ENCODE assay signal across 10 mouse cellular contexts in genomic region chr11:69582230-69582805, GRCm38 (mm10). TPM values are rescaled to one million over a fixed set of nuclear protein-coding genes. Genes with fewer than 3 reads are reported as not detected.
DNase-seq lines count a peak whose midpoint lies in the region; ATAC-seq and TF ChIP-seq lines count a peak whose summit lies in the region.
"Had no signal": no experiment of that assay in that cellular context is flagged by ENCODE, and none has a peak within 500 bp of the region (broad histone marks: within the 10 kb centered on the region; RNA-seq: fewer than 3 reads in every experiment).

No protein-coding gene starts in this region.

- no peak for TF ChIP-seq CTCF in lung, adult 2 months (IDR thresholded peaks at IDR 0.05; ENCODE audit: insufficient read depth, low read length)

- no peak for DNase-seq in lung, adult 2 months
- DNase-seq in forebrain, embryonic 10.5 days (ENCODE audit: extremely low spot score, low spot score) = no peak
- no peak for DNase-seq in limb, embryonic 11.5 days (ENCODE audit: low spot score)
- DNase-seq in embryo, embryonic 11 days = no peak
- DNase-seq in left cerebral cortex, postnatal 4 days = no peak
- DNase-seq: adrenal gland, adult 2 months had no signal

- H3K4me3 ChIP-seq in lung, embryonic 15.5 days = peak overlapping the region; percentile 81
- H3K4me3 ChIP-seq in lung, adult 2 months (replicated peaks; ENCODE audit: extremely low read depth, low read depth, low read length) = no peak overlapping the region
- peak overlapping the region; percentile 89 for H3K4me3 ChIP-seq in forebrain, embryonic 10.5 days
- no peak overlapping the region; the same call in 1 of the 2 replicates for H3K4me3 ChIP-seq in limb, embryonic 11.5 days (ENCODE audit: low read depth, low read length)
- peak overlapping the region; percentile 83; the same call in 1 of the 2 replicates for H3K4me3 ChIP-seq in neural tube, embryonic 15.5 days (replicated peaks)

- H3K9ac ChIP-seq in lung, embryonic 15.5 days = peak overlapping the region; percentile 70
- H3K9ac ChIP-seq in limb, embryonic 11.5 days (ENCODE audit: low read length) = no peak overlapping the region
- H3K9ac ChIP-seq in neural tube, embryonic 15.5 days (replicated peaks) = peak overlapping the region; percentile 35

- H3K4me1 ChIP-seq in lung, embryonic 15.5 days = peaks cover 26% of the 10 kb centered on the region
- peaks cover 10% of the 10 kb centered on the region for H3K4me1 ChIP-seq in lung, adult 2 months (ENCODE audit: control insufficient read depth, insufficient read depth, low read length)
- H3K4me1 ChIP-seq in forebrain, embryonic 10.5 days = peaks cover 54% of the 10 kb centered on the region
- H3K4me1 ChIP-seq in limb, embryonic 11.5 days (ENCODE audit: control insufficient read depth, insufficient read depth, low read length) = peaks cover 14% of the 10 kb centered on the region
- H3K4me1 ChIP-seq in neural tube, embryonic 15.5 days = peaks cover 32% of the 10 kb centered on the region

- H3K9me3 ChIP-seq in lung, embryonic 15.5 days = no peaks in the 10 kb centered on the region
- H3K9me3 ChIP-seq in forebrain, embryonic 10.5 days = no peaks in the 10 kb centered on the region
- H3K9me3 ChIP-seq in limb, embryonic 11.5 days (ENCODE audit: control insufficient read depth, low read length) = no peaks in the 10 kb centered on the region
- no peaks in the 10 kb centered on the region for H3K9me3 ChIP-seq in neural tube, embryonic 15.5 days (replicated peaks)

- no peak for TF ChIP-seq POLR2A in lung, adult 2 months (IDR thresholded peaks at IDR 0.05; ENCODE audit: borderline replicate concordance, extremely low read depth, low read depth, low read length)

- peaks cover 3% of the 10 kb centered on the region; the same call in 1 of the 2 replicates for H3K36me3 ChIP-seq in lung, embryonic 15.5 days
- peaks cover 45% of the 10 kb centered on the region for H3K36me3 ChIP-seq in forebrain, embryonic 10.5 days (replicated peaks)
- H3K36me3 ChIP-seq in limb, embryonic 11.5 days (ENCODE audit: control insufficient read depth, insufficient read depth, low read length) = no peaks in the 10 kb centered on the region; the same call in 1 of the 2 replicates
- peaks cover under 1% of the 10 kb centered on the region; the same call in 1 of the 2 replicates for H3K36me3 ChIP-seq in neural tube, embryonic 15.5 days

- no peak for ATAC-seq in lung, embryonic 15.5 days (ENCODE audit: borderline replicate concordance, extremely low read depth, low FRiP score, low TSS enrichment)
- ATAC-seq in limb, embryonic 11.5 days (ENCODE audit: insufficient number of reproducible peaks, low FRiP score, low TSS enrichment, low read depth) = no peak
- ATAC-seq in neural tube, embryonic 15.5 days (ENCODE audit: low FRiP score) = no peak
- ATAC-seq in megakaryocyte-erythroid progenitor cell, adult 5-6 weeks (replicated peaks; ENCODE audit: low FRiP score, low TSS enrichment, poor library complexity, severe bottlenecking) = no peak

- H3K27ac ChIP-seq in lung, embryonic 15.5 days = no peak overlapping the region
- H3K27ac ChIP-seq in forebrain, embryonic 10.5 days = peak overlapping the region; percentile 94
- H3K27ac ChIP-seq in limb, embryonic 11.5 days (replicated peaks; ENCODE audit: low read depth, low read length) = no peak overlapping the region
- H3K27ac ChIP-seq in neural tube, embryonic 15.5 days (replicated peaks) = no peak overlapping the region

- peak overlapping the region; percentile 87 for H3K4me2 ChIP-seq in lung, embryonic 15.5 days
- peak overlapping the region; percentile 61 for H3K4me2 ChIP-seq in limb, embryonic 11.5 days (ENCODE audit: low read depth, severe bottlenecking)
- peak overlapping the region; percentile 90 for H3K4me2 ChIP-seq in neural tube, embryonic 15.5 days

- intact Hi-C loops in left cerebral cortex, postnatal 4 days (cut with DNase I) = no loop called here

- no peaks in the 10 kb centered on the region for H3K27me3 ChIP-seq in lung, embryonic 15.5 days
- no peaks in the 10 kb centered on the region for H3K27me3 ChIP-seq in forebrain, embryonic 10.5 days (ENCODE audit: poor library complexity, severe bottlenecking)
- H3K27me3 ChIP-seq in limb, embryonic 11.5 days (ENCODE audit: control insufficient read depth, insufficient read depth, low read length) = no peaks in the 10 kb centered on the region
- no peaks in the 10 kb centered on the region for H3K27me3 ChIP-seq in neural tube, embryonic 15.5 days (replicated peaks)

- WGBS in lung, embryonic 15.5 days = 64% methylated on average over 9 of the region's 9 CpGs
- WGBS in lung, adult 2 months = 61% methylated on average over 9 of the region's 9 CpGs
- 67% methylated on average over 9 of the region's 9 CpGs for WGBS in forebrain, embryonic 10.5 days
- 74% methylated on average over 9 of the region's 9 CpGs for WGBS in limb, embryonic 11.5 days
- WGBS in neural tube, embryonic 15.5 days = 64% methylated on average over 9 of the region's 9 CpGs

RNA-seq across cellular contexts. Expression of gene Trp53, which starts 2.2 kb away (rescaled TPM):
- polyA plus RNA-seq in lung, embryonic 15.5 days (2015; fragmentation: Nextera tagmentation; extraction: Ambion mirVana) = 168 and 170 TPM in 2 replicates
- 66.8 and 75.0 TPM in 2 replicates for polyA plus RNA-seq in lung, adult 2 months (2012; rRNA removed)
- 192 and 194 TPM in 2 replicates for polyA plus RNA-seq in forebrain, embryonic 10.5 days (2016; fragmentation: Nextera tagmentation; extraction: Ambion mirVana)
- polyA plus RNA-seq in limb, embryonic 11.5 days (2014; fragmentation: Nextera tagmentation; extraction: Ambion mirVana) = 250 and 254 TPM in 2 replicates
- 51.8 and 85.1 TPM in 2 replicates for polyA plus RNA-seq in neural tube, embryonic 15.5 days (2015; fragmentation: Nextera tagmentation; extraction: Ambion mirVana)
- total RNA-seq in megakaryocyte-erythroid progenitor cell, adult 5-6 weeks (2014; fragmentation: Nextera tagmentation) = 286 and 348 TPM in 2 replicates
- total RNA-seq in megakaryocyte-erythroid progenitor cell, adult 5-6 weeks (2017) = 59.0 and 109 TPM in 2 replicates
- total RNA-seq in left cerebral cortex, postnatal 4 days (2021) = 10 to 100 TPM; 38.0 to 39.1 TPM

RNA-seq across cellular contexts. Expression of gene Wrap53, which starts 2.3 kb away (rescaled TPM):
- polyA plus RNA-seq in lung, embryonic 15.5 days (2015; fragmentation: Nextera tagmentation; extraction: Ambion mirVana) = 28.3 and 28.4 TPM in 2 replicates
- 11.9 and 15.0 TPM in 2 replicates for polyA plus RNA-seq in lung, adult 2 months (2012; rRNA removed)
- 46.4 and 51.1 TPM in 2 replicates for polyA plus RNA-seq in forebrain, embryonic 10.5 days (2016; fragmentation: Nextera tagmentation; extraction: Ambion mirVana)
- 45.7 and 46.9 TPM in 2 replicates for polyA plus RNA-seq in limb, embryonic 11.5 days (2014; fragmentation: Nextera tagmentation; extraction: Ambion mirVana)
- polyA plus RNA-seq in neural tube, embryonic 15.5 days (2015; fragmentation: Nextera tagmentation; extraction: Ambion mirVana) = 18.1 and 18.8 TPM in 2 replicates
- 36.5 and 51.0 TPM in 2 replicates for total RNA-seq in megakaryocyte-erythroid progenitor cell, adult 5-6 weeks (2014; fragmentation: Nextera tagmentation)
- 9.6 and 14.5 TPM in 2 replicates for total RNA-seq in megakaryocyte-erythroid progenitor cell, adult 5-6 weeks (2017)
- 1 to 10 TPM; 8.5 to 8.6 TPM for total RNA-seq in left cerebral cortex, postnatal 4 days (2021)

RNA-seq across cellular contexts. Expression of gene Efnb3, which starts 22.3 kb away (rescaled TPM):
- polyA plus RNA-seq in lung, embryonic 15.5 days (2015; fragmentation: Nextera tagmentation; extraction: Ambion mirVana) = 8.5 and 8.8 TPM in 2 replicates
- polyA plus RNA-seq in lung, adult 2 months (2012; rRNA removed) = 0.88 and 1.0 TPM in 2 replicates
- polyA plus RNA-seq in forebrain, embryonic 10.5 days (2016; fragmentation: Nextera tagmentation; extraction: Ambion mirVana) = 27.9 and 28.7 TPM in 2 replicates
- polyA plus RNA-seq in limb, embryonic 11.5 days (2014; fragmentation: Nextera tagmentation; extraction: Ambion mirVana) = 12.9 and 14.4 TPM in 2 replicates
- polyA plus RNA-seq in neural tube, embryonic 15.5 days (2015; fragmentation: Nextera tagmentation; extraction: Ambion mirVana) = 113 and 126 TPM in 2 replicates
- 1.3 and 3.0 TPM in 2 replicates for total RNA-seq in megakaryocyte-erythroid progenitor cell, adult 5-6 weeks (2014; fragmentation: Nextera tagmentation)
- total RNA-seq in megakaryocyte-erythroid progenitor cell, adult 5-6 weeks (2017) = 0.50 and 0.52 TPM in 2 replicates
- total RNA-seq in left cerebral cortex, postnatal 4 days (2021) = 100 to 1,000 TPM; 180 to 225 TPM
- total RNA-seq: granulocyte monocyte progenitor cell, adult 5-6 weeks had no signal

RNA-seq across cellular contexts. Expression of gene Atp1b2, which starts 23.4 kb away (rescaled TPM):
- 8.4 and 10.1 TPM in 2 replicates for polyA plus RNA-seq in lung, embryonic 15.5 days (2015; fragmentation: Nextera tagmentation; extraction: Ambion mirVana)
- 8.4 and 15.9 TPM in 2 replicates for polyA plus RNA-seq in lung, adult 2 months (2012; rRNA removed)
- polyA plus RNA-seq in forebrain, embryonic 10.5 days (2016; fragmentation: Nextera tagmentation; extraction: Ambion mirVana) = 4.3 and 4.6 TPM in 2 replicates
- 4.5 and 4.9 TPM in 2 replicates for polyA plus RNA-seq in limb, embryonic 11.5 days (2014; fragmentation: Nextera tagmentation; extraction: Ambion mirVana)
- 76.7 and 77.0 TPM in 2 replicates for polyA plus RNA-seq in neural tube, embryonic 15.5 days (2015; fragmentation: Nextera tagmentation; extraction: Ambion mirVana)
- total RNA-seq in megakaryocyte-erythroid progenitor cell, adult 5-6 weeks (2014; fragmentation: Nextera tagmentation) = 291 and 408 TPM in 2 replicates
- total RNA-seq in megakaryocyte-erythroid progenitor cell, adult 5-6 weeks (2017) = 32.8 and 68.9 TPM in 2 replicates
- 100 to 1,000 TPM; 166 to 200 TPM for total RNA-seq in left cerebral cortex, postnatal 4 days (2021)

RNA-seq across cellular contexts. Expression of gene Dnah2, which starts 33.4 kb away (rescaled TPM):
- 1.1 and 1.2 TPM in 2 replicates for polyA plus RNA-seq in lung, embryonic 15.5 days (2015; fragmentation: Nextera tagmentation; extraction: Ambion mirVana)
- 3.1 TPM in 2 replicates for polyA plus RNA-seq in lung, adult 2 months (2012; rRNA removed)
- polyA plus RNA-seq in forebrain, embryonic 10.5 days (2016; fragmentation: Nextera tagmentation; extraction: Ambion mirVana) = 1.5 TPM in 2 replicates
- polyA plus RNA-seq in limb, embryonic 11.5 days (2014; fragmentation: Nextera tagmentation; extraction: Ambion mirVana) = 0.87 and 1.4 TPM in 2 replicates
- polyA plus RNA-seq in neural tube, embryonic 15.5 days (2015; fragmentation: Nextera tagmentation; extraction: Ambion mirVana) = 3.1 and 3.5 TPM in 2 replicates
- not detected in 2 replicates for total RNA-seq in megakaryocyte-erythroid progenitor cell, adult 5-6 weeks (2014; fragmentation: Nextera tagmentation)
- total RNA-seq in megakaryocyte-erythroid progenitor cell, adult 5-6 weeks (2017) = not detected in 2 replicates
- 1 to 10 TPM; 9.3 to 9.7 TPM for total RNA-seq in left cerebral cortex, postnatal 4 days (2021)

Comparison
In these comparisons a context has a peak if more than half of its experiments do, and no peak if none do; other contexts are left out.
1. H3K4me3 ChIP-seq: peak in lung, embryonic 15.5 days (single experiment), forebrain, embryonic 10.5 days (single experiment) and neural tube, embryonic 15.5 days (single experiment); none in lung, adult 2 months (single experiment) and limb, embryonic 11.5 days (single experiment).
2. Peak in every context shown above with its lines, with median percentiles within 50 percentile points of each other: H3K4me2 ChIP-seq.